Mouse (Mus musculus): ENCODE measurements around the gene Edn2.

DNA sequence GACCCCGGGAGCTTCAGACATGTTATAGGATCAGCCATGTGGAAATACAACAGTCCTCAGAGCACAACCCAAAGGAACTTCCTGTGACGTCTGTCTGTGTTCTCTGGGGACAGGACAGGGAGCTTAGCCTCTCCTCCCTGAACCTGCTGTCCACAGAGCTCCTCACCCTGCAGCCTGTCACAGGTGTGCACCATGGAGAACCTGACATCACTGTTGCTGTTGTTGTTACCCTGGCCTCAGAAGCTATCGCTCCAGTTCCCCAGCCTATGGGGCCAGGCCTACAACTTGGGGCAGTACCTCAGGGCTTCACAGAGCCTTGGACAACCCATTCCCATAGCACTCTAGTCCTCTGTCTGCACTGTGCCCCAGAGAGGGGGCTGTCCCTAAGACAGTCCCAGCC is 33.7 kb upstream of the Edn2 start:
- no peak for TF ChIP-seq CTCF (IDR thresholded peaks at IDR 0.05; ENCODE audit: extremely low read depth, insufficient read length, insufficient replicate concordance, low read depth, low read length)
- no peak for TF ChIP-seq POLR2A (IDR thresholded peaks at IDR 0.05; ENCODE audit: low read depth, low read length)
